Mouse (Mus musculus) hindbrain, embryonic 16.5 days (tissue): Measurements from ENCODE around the gene Zfp827. TPM values are rescaled to one million over a fixed set of nuclear protein-coding genes. Genes with fewer than 3 reads are reported as not detected.

Experiments used
- ATAC-seq: fragments of 200-750 bp; cut with Nextera tagmentation; 2 replicates; pipeline ENCODE4 v1.8.0; 2017; ENCODE audit warnings: moderate TSS enrichment, moderate library complexity
- H3K27ac ChIP-seq: fragments of 300-500 bp; sonication (generic); 2 replicates; pipeline ENCODE4 v1.5.1; 2014; ENCODE audit warnings: low read depth, mild to moderate bottlenecking, control low read depth, low read length, moderate library complexity
- H3K27me3 ChIP-seq: fragments of 300-500 bp; sonication (generic); replicated peaks from 2 replicates; pipeline ENCODE4 v1.6.1; 2014; ENCODE audit warnings: low read length; ENCODE audit not compliant: control insufficient read depth, insufficient read depth
- H3K36me3 ChIP-seq: fragments of 300-500 bp; sonication (generic); 2 replicates; pipeline ENCODE4 v1.6.1; 2014; ENCODE audit warnings: mild to moderate bottlenecking, low read length, moderate library complexity, mixed read lengths; ENCODE audit not compliant: control insufficient read depth, insufficient read depth
- H3K4me1 ChIP-seq: fragments of 300-500 bp; sonication (generic); 2 replicates; pipeline ENCODE4 v1.6.1; 2014; ENCODE audit warnings: low read depth, low read length; ENCODE audit not compliant: control insufficient read depth, insufficient read depth
- H3K4me2 ChIP-seq: fragments of 300-500 bp; sonication (generic); 2 replicates; pipeline ENCODE4 v1.6.1; 2014; ENCODE audit warnings: mild to moderate bottlenecking, low read length, control low read depth, moderate library complexity
- H3K4me3 ChIP-seq: fragments of 300-500 bp; sonication (generic); 2 replicates; pipeline ENCODE4 v1.5.1; 2014; ENCODE audit warnings: mild to moderate bottlenecking, low read length, control low read depth, moderate library complexity
- H3K9ac ChIP-seq: fragments of 300-500 bp; sonication (generic); 2 replicates; pipeline ENCODE4 v1.6.1; 2014; ENCODE audit warnings: low read depth, mild to moderate bottlenecking, control low read depth, low read length, moderate library complexity
- H3K9me3 ChIP-seq: fragments of 300-500 bp; sonication (generic); 2 replicates; pipeline ENCODE4 v1.6.1; 2014; ENCODE audit warnings: mild to moderate bottlenecking, low read length, moderate library complexity; ENCODE audit not compliant: control insufficient read depth
- WGBS: fragments of 180-500 bp; shearing (Covaris S2); extraction: QIAGEN DNeasy Blood & Tissue Kit; methylation state at CpG from one replicate; pipeline ENCODE4 v1.1.7; 2014; 5-methylcytosine and 5-hydroxymethylcytosine counted together
- polyA plus RNA-seq: library from polyadenylated mRNA; unstranded; fragments of >200 nt; fragmentation: Nextera tagmentation; extraction: Ambion mirVana; gene quantifications from 2 replicates; pipeline ENCODE4 v1.2.1, GENCODE M21; 2015

The Zfp827 gene
- 9.2 and 10.1 TPM in 2 replicates for polyA plus RNA-seq

GRCm38 (mm10) chr8:79027977-79028487 lies at the start of gene Zfp827:
Gene Zfp827, plus strand, starts transcription at chr8:79028437.
- peak within 1 kb of the TSS; percentile 89 for H3K4me2 ChIP-seq
- no peaks in the 10 kb centered on the region for H3K36me3 ChIP-seq

DNA sequence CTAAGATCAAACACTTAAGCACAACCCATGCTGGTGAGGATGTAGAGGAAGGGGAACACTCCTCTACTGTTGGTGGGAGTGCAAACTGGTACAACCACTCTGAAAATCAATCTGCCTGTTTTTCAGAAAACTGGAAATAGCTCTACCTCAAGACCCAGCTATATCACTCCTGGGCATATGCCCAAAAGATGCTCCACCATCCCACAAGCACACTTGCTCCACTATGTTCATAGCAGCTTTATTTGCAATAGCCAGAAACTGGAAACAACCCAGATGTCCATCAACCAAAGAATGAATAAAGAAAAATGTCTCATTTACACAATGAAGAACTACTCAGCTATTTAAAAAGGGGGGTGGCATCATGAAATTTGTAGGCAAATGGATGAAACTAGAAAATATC lies 23.9 kb upstream of the Zfp827 start:
- H3K4me1 ChIP-seq = no peaks in the 10 kb centered on the region
- no peak overlapping the region for H3K4me3 ChIP-seq
- no peaks in the 10 kb centered on the region for H3K36me3 ChIP-seq

More at GRCm38 (mm10) chr8:79027977-79028487, at the start of gene Zfp827:
- Histone ChIP-seq H3K4me3 (peak within 1 kb of the TSS; percentile 83), H3K9ac (peak within 1 kb of the TSS; percentile 99), H3K9me3 (no peaks in the 10 kb centered on the region), H3K27ac (peak within 1 kb of the TSS; percentile 99), H3K27me3 (no peaks in the 10 kb centered on the region), H3K4me1 (peaks cover 10% of the 10 kb centered on the region)
- peak; percentile 72 for ATAC-seq
- WGBS = under 1% methylated on average over 32 of the region's 32 CpGs

DNA sequence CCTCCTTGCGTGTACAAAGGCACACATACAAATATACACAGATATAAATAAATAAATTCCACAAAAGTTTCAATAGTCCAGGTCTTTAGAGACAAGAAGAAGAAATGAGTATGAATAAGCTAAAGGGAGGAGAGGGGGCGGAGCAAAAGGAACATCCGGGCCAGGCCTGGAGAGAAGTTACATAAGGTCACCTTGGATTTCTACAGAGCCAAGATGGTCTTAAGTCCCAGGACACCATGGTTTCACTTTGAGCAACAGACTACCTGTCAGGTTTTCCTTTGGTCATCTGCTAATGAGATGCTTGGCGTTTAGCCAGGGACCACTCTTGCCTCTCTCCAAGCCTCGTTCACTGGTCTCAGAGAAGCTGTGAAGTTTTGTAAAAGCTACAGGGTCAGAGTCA lies 13.2 kb upstream of the Zfp827 start:
- Histone ChIP-seq H3K9me3 (no peaks in the 10 kb centered on the region), H3K4me2 (no peak overlapping the region), H3K9ac (no peak overlapping the region), H3K36me3 (no peaks in the 10 kb centered on the region), H3K4me3 (no peak overlapping the region), H3K4me1 (no peaks in the 10 kb centered on the region), H3K27ac (no peak overlapping the region), H3K27me3 (no peaks in the 10 kb centered on the region)
- 81% methylated on average over 5 of the region's 5 CpGs for WGBS
- no peak for ATAC-seq

More for the DNA sequence above, 23.9 kb upstream of the Zfp827 start:
- H3K9ac ChIP-seq = no peak overlapping the region
- no peak overlapping the region for H3K27ac ChIP-seq
- no peaks in the 10 kb centered on the region for H3K27me3 ChIP-seq
- no peak overlapping the region for H3K4me2 ChIP-seq
- no peak for ATAC-seq
- H3K9me3 ChIP-seq = no peaks in the 10 kb centered on the region

- no peak for ATAC-seq
- no peak overlapping the region for H3K4me2 ChIP-seq
- no peaks in the 10 kb centered on the region for H3K9me3 ChIP-seq
- H3K27me3 ChIP-seq = no peaks in the 10 kb centered on the region
- no peak overlapping the region for H3K9ac ChIP-seq
- no peak overlapping the region for H3K4me3 ChIP-seq
- H3K36me3 ChIP-seq = no peaks in the 10 kb centered on the region
- no peak overlapping the region for H3K27ac ChIP-seq
- H3K4me1 ChIP-seq = no peaks in the 10 kb centered on the region
- 85% methylated on average over 4 of the region's 4 CpGs for WGBS
Observed at GRCm38 (mm10) chr8:79016076-79016475, 12.2 kb upstream of the Zfp827 start.

DNA sequence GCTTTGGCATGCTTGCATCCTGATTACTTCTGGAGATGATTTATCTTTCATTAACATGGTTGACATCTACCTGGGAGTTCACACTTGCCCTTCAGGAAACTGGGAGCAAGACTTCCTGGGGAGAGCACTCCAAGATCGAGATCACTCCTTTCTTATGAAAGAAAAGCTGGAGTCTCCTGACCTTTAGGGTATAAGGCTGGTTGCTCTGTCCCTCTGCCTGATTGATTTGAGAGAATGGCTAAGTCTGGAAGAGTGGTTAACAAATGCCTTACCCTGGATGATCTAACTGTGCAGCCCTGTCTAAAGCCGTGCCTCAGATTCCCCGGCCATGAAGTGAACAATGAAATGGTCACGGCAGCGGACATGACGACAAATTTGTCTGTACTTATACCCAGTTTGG lies 11.7 kb upstream of the Zfp827 start:
- no peaks in the 10 kb centered on the region for H3K9me3 ChIP-seq
- no peaks in the 10 kb centered on the region for H3K36me3 ChIP-seq
- H3K4me1 ChIP-seq = no peaks in the 10 kb centered on the region
- H3K9ac ChIP-seq = no peak overlapping the region
- no peak overlapping the region for H3K4me3 ChIP-seq
- WGBS = 36% methylated on average over 6 of the region's 6 CpGs
- no peak for ATAC-seq
- no peaks in the 10 kb centered on the region for H3K27me3 ChIP-seq
- no peak overlapping the region for H3K27ac ChIP-seq
- H3K4me2 ChIP-seq = no peak overlapping the region

DNA sequence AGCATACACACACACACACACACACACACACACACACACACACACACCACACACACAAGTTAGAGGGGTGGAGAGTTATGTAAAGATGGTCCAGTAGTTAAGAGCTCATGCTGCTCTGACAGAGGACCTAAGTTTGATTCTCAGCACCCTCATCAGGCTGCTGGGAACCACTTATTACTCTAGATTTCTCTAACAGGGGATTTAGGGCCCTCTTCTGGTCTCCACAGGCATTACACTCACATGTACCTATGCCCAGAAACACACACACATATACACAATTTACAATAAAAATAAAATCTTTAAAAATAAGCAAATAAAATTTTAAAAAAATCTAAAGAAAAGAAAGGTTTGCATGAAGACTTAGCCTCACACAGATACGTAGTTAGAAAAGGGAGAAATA lies 4.3 kb upstream of the Zfp827 start:
- Histone ChIP-seq H3K36me3 (no peaks in the 10 kb centered on the region), H3K4me1 (no peaks in the 10 kb centered on the region), H3K4me3 (no peak overlapping the region), H3K9ac (no peak overlapping the region), H3K9me3 (no peaks in the 10 kb centered on the region), H3K4me2 (no peak overlapping the region), H3K27ac (no peak overlapping the region), H3K27me3 (no peaks in the 10 kb centered on the region)
- WGBS = 98% methylated on average over 1 of the region's 1 CpGs
- no peak for ATAC-seq

DNA sequence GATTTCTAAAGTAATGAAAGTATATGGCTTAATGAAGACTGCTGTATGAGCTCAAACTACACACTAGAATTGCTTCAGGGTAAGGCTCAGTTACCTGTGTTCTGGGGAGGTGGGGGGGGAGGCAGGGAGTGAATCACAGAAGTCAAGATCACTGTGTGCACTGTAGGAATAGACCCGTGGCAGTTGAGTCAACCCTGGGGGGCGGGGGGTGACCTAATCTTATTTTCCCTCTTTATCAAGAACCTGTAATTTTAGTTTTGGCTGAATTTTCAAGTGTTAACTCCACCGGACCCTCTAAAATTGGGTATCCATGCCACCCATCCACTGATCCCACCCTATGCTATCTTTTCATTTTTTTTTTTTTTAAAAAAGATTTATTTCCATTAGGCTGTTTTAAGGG lies 918 bp upstream of the Zfp827 start:
- Histone ChIP-seq H3K4me1 (peaks cover 9% of the 10 kb centered on the region), H3K4me2 (peak overlapping the region; percentile 89), H3K4me3 (peak overlapping the region; percentile 83), H3K27ac (no peak overlapping the region), H3K36me3 (no peaks in the 10 kb centered on the region), H3K9me3 (no peaks in the 10 kb centered on the region), H3K9ac (no peak overlapping the region), H3K27me3 (no peaks in the 10 kb centered on the region)
- WGBS = 28% methylated on average over 3 of the region's 3 CpGs
- no peak for ATAC-seq

DNA sequence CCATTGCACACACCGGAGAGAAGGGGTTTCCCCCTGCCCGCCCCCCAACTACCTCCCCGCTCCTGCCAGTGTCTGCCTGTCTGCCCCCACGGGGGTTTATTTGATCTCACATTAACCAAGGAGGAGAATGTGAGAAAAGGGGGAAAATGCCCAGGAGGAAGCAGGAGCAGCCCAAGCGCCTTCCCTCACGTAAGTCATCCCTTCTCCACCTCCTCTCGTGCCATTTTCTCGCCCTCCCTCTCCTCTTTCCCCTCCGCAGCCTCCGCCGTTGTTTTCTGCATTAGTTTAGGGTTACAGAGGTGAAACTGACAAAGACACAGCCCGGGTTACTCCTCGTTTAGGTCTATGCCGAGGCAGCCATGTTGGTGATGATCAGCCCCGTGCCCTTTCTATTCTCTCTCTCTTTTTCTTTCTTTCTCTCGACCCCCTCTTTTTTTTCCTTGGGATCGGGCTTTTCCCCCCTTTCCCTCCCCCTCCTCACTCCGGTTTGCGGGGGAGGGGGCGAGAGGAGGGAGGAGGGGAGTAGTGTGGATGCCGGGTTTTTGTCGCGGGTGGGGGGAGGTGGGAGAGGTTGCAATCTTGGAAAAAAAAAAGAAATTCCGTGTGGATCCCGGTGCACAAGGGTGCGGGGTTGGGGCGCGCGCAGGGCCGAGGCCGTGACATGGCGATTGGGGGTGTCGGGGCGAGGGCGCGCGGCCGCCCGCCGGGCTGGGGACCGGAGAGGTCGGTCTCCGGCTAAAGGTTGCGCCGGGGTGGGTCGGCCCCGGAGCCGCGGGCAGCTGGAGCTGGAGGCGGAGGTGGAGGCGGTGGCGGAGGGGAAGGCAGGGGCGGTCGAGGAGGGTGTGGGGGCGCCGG lies 531 bp downstream of the Zfp827 start:
- WGBS = under 1% methylated on average over 38 of the region's 56 CpGs
- Histone ChIP-seq H3K9me3 (no peaks in the 10 kb centered on the region), H3K27ac (peak overlapping the region; percentile 99), H3K4me3 (peak overlapping the region; percentile 83), H3K9ac (peak overlapping the region; percentile 99), H3K36me3 (no peaks in the 10 kb centered on the region), H3K4me1 (peaks cover 14% of the 10 kb centered on the region), H3K4me2 (peak overlapping the region; percentile 89), H3K27me3 (no peaks in the 10 kb centered on the region)
- ATAC-seq = no peak; the same call in 1 of the 2 replicates

DNA sequence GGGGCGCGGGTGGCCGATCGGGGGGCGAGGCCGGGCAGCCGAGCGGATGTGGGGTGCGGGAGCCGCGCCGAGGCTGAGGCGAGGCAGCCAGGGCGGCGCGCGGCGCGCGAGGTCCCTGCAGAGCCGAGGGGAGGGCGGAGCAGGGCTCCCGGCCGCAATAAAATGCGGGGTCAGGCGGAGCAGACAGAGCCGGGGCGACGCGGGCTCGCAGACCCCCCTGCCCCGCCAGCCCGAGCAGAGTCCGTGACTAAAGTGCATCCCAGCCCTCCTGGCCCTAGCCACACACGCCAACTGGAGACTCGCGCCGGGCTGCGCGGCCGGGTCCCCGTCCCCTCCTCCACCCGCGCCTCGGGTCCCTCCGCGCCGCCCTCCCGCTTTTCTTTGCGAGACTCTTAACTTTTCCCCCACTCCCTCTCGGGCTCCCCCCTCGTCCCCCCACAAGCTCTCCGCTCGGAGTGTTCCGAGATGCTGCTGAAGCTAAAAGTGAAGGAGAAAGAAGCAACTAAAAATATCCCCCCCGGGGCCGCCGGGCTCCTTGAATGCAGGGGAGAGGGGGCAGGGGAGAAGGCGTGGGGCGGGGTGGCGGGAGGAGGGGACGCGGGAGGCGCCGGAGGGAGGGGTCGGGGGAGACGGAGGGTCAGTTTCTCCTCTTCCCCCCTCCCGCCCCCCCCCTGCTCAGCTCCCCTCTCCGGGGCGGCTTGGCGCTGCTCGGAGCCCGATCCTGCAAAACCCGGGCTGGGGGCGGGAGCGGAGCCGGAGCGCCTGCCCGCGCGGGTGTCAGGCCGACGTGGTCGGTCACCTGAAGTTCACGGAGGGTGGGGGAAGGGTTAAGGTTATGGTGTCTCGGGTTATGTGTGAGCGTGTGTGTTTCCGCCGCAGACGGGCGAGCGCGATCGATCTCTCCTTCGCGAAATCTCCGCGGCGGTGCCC lies 1.4 kb downstream of the Zfp827 start:
- Histone ChIP-seq H3K4me3 (peak overlapping the region; percentile 83), H3K4me1 (peaks cover 14% of the 10 kb centered on the region), H3K36me3 (no peaks in the 10 kb centered on the region), H3K9me3 (no peaks in the 10 kb centered on the region), H3K4me2 (peak overlapping the region; percentile 89), H3K9ac (peak overlapping the region; percentile 99), H3K27ac (peak overlapping the region; percentile 99), H3K27me3 (no peaks in the 10 kb centered on the region)
- under 1% methylated on average over 51 of the region's 99 CpGs for WGBS
- peak; percentile 84 for ATAC-seq
